Mouse (Mus musculus): Measurements from ENCODE around the gene Tbc1d19. TPM values are rescaled to one million over a fixed set of nuclear protein-coding genes. Genes with fewer than 3 reads are reported as not detected.
A peak's percentile ranks its signal among the peaks of the same experiment; 100 is the strongest.

Gene Tbc1d19
- polyA plus RNA-seq, 1 experiment from 2014 or later: 58.9 TPM

- no peak overlapping the region for H3K9ac ChIP-seq (ENCODE audit: low read length)
- 75% methylated on average over 7 of the region's 7 CpGs for WGBS
- no peak overlapping the region for H3K4me2 ChIP-seq (ENCODE audit: low read depth, low read length)
- H3K27ac ChIP-seq (ENCODE audit: low read length): peak overlapping the region; percentile 65; the same call in 1 of the 2 replicates
- no peaks in the 10 kb centered on the region for H3K36me3 ChIP-seq (ENCODE audit: control insufficient read depth, insufficient read depth, low read length)
- H3K4me3 ChIP-seq (ENCODE audit: low read length): no peak overlapping the region
- no peaks in the 10 kb centered on the region for H3K27me3 ChIP-seq (ENCODE audit: control insufficient read depth, insufficient read depth, low read depth, low read length)
- H3K9me3 ChIP-seq (ENCODE audit: control insufficient read depth, low read length): no peaks in the 10 kb centered on the region
- 0 out of 2 replicates have a peak, but pooled peaks have one; percentile 18 for ATAC-seq (ENCODE audit: low read depth)
- peaks cover 13% of the 10 kb centered on the region for H3K4me1 ChIP-seq (replicated peaks; ENCODE audit: control insufficient read depth, insufficient read depth, low read length)
Measured at GRCm38 (mm10) chr5:53927886-53928285, 118.5 kb downstream of the Tbc1d19 start.

GRCm38 (mm10) chr5:53928537-53928936 lies 119.1 kb downstream of the Tbc1d19 start:
- H3K9ac ChIP-seq (ENCODE audit: low read length): no peak overlapping the region
- H3K9me3 ChIP-seq (ENCODE audit: control insufficient read depth, low read length): no peaks in the 10 kb centered on the region
- H3K4me1 ChIP-seq (replicated peaks; ENCODE audit: control insufficient read depth, insufficient read depth, low read length): peaks cover 13% of the 10 kb centered on the region
- no peak overlapping the region for H3K4me3 ChIP-seq (ENCODE audit: low read length)
- H3K27ac ChIP-seq (ENCODE audit: low read length): peak overlapping the region; percentile 65
- no peak overlapping the region for H3K4me2 ChIP-seq (ENCODE audit: low read depth, low read length)
- no peaks in the 10 kb centered on the region for H3K27me3 ChIP-seq (ENCODE audit: control insufficient read depth, insufficient read depth, low read depth, low read length)
- ATAC-seq (ENCODE audit: low read depth): no peak
- no peaks in the 10 kb centered on the region for H3K36me3 ChIP-seq (ENCODE audit: control insufficient read depth, insufficient read depth, low read length)
- WGBS: 83% methylated on average over 4 of the region's 4 CpGs

GRCm38 (mm10) chr5:53929205-53929614 lies 119.8 kb downstream of the Tbc1d19 start:
- Histone ChIP-seq H3K27ac (ENCODE audit: low read length) (peak overlapping the region; percentile 61), H3K9me3 (ENCODE audit: control insufficient read depth, low read length) (no peaks in the 10 kb centered on the region), H3K9ac (ENCODE audit: low read length) (no peak overlapping the region), H3K36me3 (ENCODE audit: control insufficient read depth, insufficient read depth, low read length) (no peaks in the 10 kb centered on the region), H3K27me3 (ENCODE audit: control insufficient read depth, insufficient read depth, low read depth, low read length) (no peaks in the 10 kb centered on the region), H3K4me2 (ENCODE audit: low read depth, low read length) (no peak overlapping the region), H3K4me1 (replicated peaks; ENCODE audit: control insufficient read depth, insufficient read depth, low read length) (peaks cover 11% of the 10 kb centered on the region), H3K4me3 (ENCODE audit: low read length) (no peak overlapping the region)
- 31% methylated on average over 10 of the region's 10 CpGs for WGBS
- peak; percentile 79 for ATAC-seq (ENCODE audit: low read depth)

GRCm38 (mm10) chr5:53929814-53930213 lies 120.4 kb downstream of the Tbc1d19 start:
- Histone ChIP-seq H3K4me3 (ENCODE audit: low read length) (no peak overlapping the region), H3K4me2 (ENCODE audit: low read depth, low read length) (no peak overlapping the region), H3K4me1 (replicated peaks; ENCODE audit: control insufficient read depth, insufficient read depth, low read length) (peaks cover 11% of the 10 kb centered on the region), H3K27me3 (ENCODE audit: control insufficient read depth, insufficient read depth, low read depth, low read length) (no peaks in the 10 kb centered on the region), H3K9ac (ENCODE audit: low read length) (no peak overlapping the region), H3K9me3 (ENCODE audit: control insufficient read depth, low read length) (no peaks in the 10 kb centered on the region), H3K36me3 (ENCODE audit: control insufficient read depth, insufficient read depth, low read length) (no peaks in the 10 kb centered on the region), H3K27ac (ENCODE audit: low read length) (peak overlapping the region; percentile 61)
- no peak for ATAC-seq (ENCODE audit: low read depth)
- 84% methylated on average over 6 of the region's 6 CpGs for WGBS

GRCm38 (mm10) chr5:53931011-53931410 lies 121.6 kb downstream of the Tbc1d19 start:
- Histone ChIP-seq H3K9me3 (ENCODE audit: control insufficient read depth, low read length) (no peaks in the 10 kb centered on the region), H3K27me3 (ENCODE audit: control insufficient read depth, insufficient read depth, low read depth, low read length) (no peaks in the 10 kb centered on the region), H3K4me2 (ENCODE audit: low read depth, low read length) (no peak overlapping the region), H3K4me1 (replicated peaks; ENCODE audit: control insufficient read depth, insufficient read depth, low read length) (peaks cover 11% of the 10 kb centered on the region), H3K27ac (ENCODE audit: low read length) (no peak overlapping the region), H3K9ac (ENCODE audit: low read length) (no peak overlapping the region), H3K4me3 (ENCODE audit: low read length) (no peak overlapping the region), H3K36me3 (ENCODE audit: control insufficient read depth, insufficient read depth, low read length) (no peaks in the 10 kb centered on the region)
- ATAC-seq (ENCODE audit: low read depth): no peak
- 70% methylated on average over 5 of the region's 5 CpGs for WGBS

GRCm38 (mm10) chr5:53933628-53934027 lies 124.2 kb downstream of the Tbc1d19 start:
- no peak overlapping the region for H3K4me2 ChIP-seq (ENCODE audit: low read depth, low read length)
- no peak overlapping the region for H3K4me3 ChIP-seq (ENCODE audit: low read length)
- peak overlapping the region; percentile 42 for H3K27ac ChIP-seq (ENCODE audit: low read length)
- ATAC-seq (ENCODE audit: low read depth): peak; percentile 92
- no peaks in the 10 kb centered on the region for H3K27me3 ChIP-seq (ENCODE audit: control insufficient read depth, insufficient read depth, low read depth, low read length)
- H3K36me3 ChIP-seq (ENCODE audit: control insufficient read depth, insufficient read depth, low read length): no peaks in the 10 kb centered on the region
- peaks cover 4% of the 10 kb centered on the region for H3K4me1 ChIP-seq (replicated peaks; ENCODE audit: control insufficient read depth, insufficient read depth, low read length)
- no peak overlapping the region for H3K9ac ChIP-seq (ENCODE audit: low read length)
- 40% methylated on average over 7 of the region's 7 CpGs for WGBS
- no peaks in the 10 kb centered on the region for H3K9me3 ChIP-seq (ENCODE audit: control insufficient read depth, low read length)

GRCm38 (mm10) chr5:53934040-53934439 lies 124.6 kb downstream of the Tbc1d19 start:
- ATAC-seq (ENCODE audit: low read depth): no peak
- 71% methylated on average over 2 of the region's 2 CpGs for WGBS

GRCm38 (mm10) chr5:53934826-53935225 lies 125.4 kb downstream of the Tbc1d19 start:
- H3K27me3 ChIP-seq (ENCODE audit: control insufficient read depth, insufficient read depth, low read depth, low read length): no peaks in the 10 kb centered on the region
- H3K4me3 ChIP-seq (ENCODE audit: low read length): no peak overlapping the region
- H3K4me1 ChIP-seq (replicated peaks; ENCODE audit: control insufficient read depth, insufficient read depth, low read length): no peaks in the 10 kb centered on the region; the same call in 1 of the 2 replicates
- WGBS: 95% methylated on average over 1 of the region's 1 CpGs
- H3K27ac ChIP-seq (ENCODE audit: low read length): no peak overlapping the region
- no peaks in the 10 kb centered on the region for H3K36me3 ChIP-seq (ENCODE audit: control insufficient read depth, insufficient read depth, low read length)
- no peak overlapping the region for H3K9ac ChIP-seq (ENCODE audit: low read length)
- H3K4me2 ChIP-seq (ENCODE audit: low read depth, low read length): no peak overlapping the region
- no peaks in the 10 kb centered on the region for H3K9me3 ChIP-seq (ENCODE audit: control insufficient read depth, low read length)
- ATAC-seq (ENCODE audit: low read depth): no peak

More at GRCm38 (mm10) chr5:53934040-53934439, 124.6 kb downstream of the Tbc1d19 start:
- H3K4me2 ChIP-seq (ENCODE audit: low read depth, low read length): no peak overlapping the region
- no peak overlapping the region for H3K9ac ChIP-seq (ENCODE audit: low read length)
- H3K9me3 ChIP-seq (ENCODE audit: control insufficient read depth, low read length): no peaks in the 10 kb centered on the region
- peaks cover 1% of the 10 kb centered on the region for H3K4me1 ChIP-seq (replicated peaks; ENCODE audit: control insufficient read depth, insufficient read depth, low read length)
- 0 out of 2 replicates have a peak overlapping the region, but pooled peaks have one; percentile 15 for H3K27ac ChIP-seq (ENCODE audit: low read length)
- no peak overlapping the region for H3K4me3 ChIP-seq (ENCODE audit: low read length)
- H3K27me3 ChIP-seq (ENCODE audit: control insufficient read depth, insufficient read depth, low read depth, low read length): no peaks in the 10 kb centered on the region
- H3K36me3 ChIP-seq (ENCODE audit: control insufficient read depth, insufficient read depth, low read length): no peaks in the 10 kb centered on the region

- Histone ChIP-seq H3K9ac (ENCODE audit: low read length) (no peak overlapping the region), H3K36me3 (ENCODE audit: control insufficient read depth, insufficient read depth, low read length) (no peaks in the 10 kb centered on the region), H3K9me3 (ENCODE audit: control insufficient read depth, low read length) (no peaks in the 10 kb centered on the region), H3K4me2 (ENCODE audit: low read depth, low read length) (no peak overlapping the region), H3K4me3 (ENCODE audit: low read length) (no peak overlapping the region), H3K27me3 (ENCODE audit: control insufficient read depth, insufficient read depth, low read depth, low read length) (no peaks in the 10 kb centered on the region), H3K4me1 (replicated peaks; ENCODE audit: control insufficient read depth, insufficient read depth, low read length) (no peaks in the 10 kb centered on the region), H3K27ac (ENCODE audit: low read length) (no peak overlapping the region)
- ATAC-seq (ENCODE audit: low read depth): peak; percentile 80
- WGBS: 55% methylated on average over 4 of the region's 4 CpGs
Measured at GRCm38 (mm10) chr5:53937187-53937586, 127.8 kb downstream of the Tbc1d19 start.

GRCm38 (mm10) chr5:53939026-53939425 lies 129.6 kb downstream of the Tbc1d19 start:
- no peak overlapping the region for H3K9ac ChIP-seq (ENCODE audit: low read length)

More at GRCm38 (mm10) chr5:53939026-53939425, 129.6 kb downstream of the Tbc1d19 start:
- no peaks in the 10 kb centered on the region for H3K36me3 ChIP-seq (ENCODE audit: control insufficient read depth, insufficient read depth, low read length)
- H3K9me3 ChIP-seq (ENCODE audit: control insufficient read depth, low read length): no peaks in the 10 kb centered on the region
- H3K4me3 ChIP-seq (ENCODE audit: low read length): no peak overlapping the region
- H3K27ac ChIP-seq (ENCODE audit: low read length): no peak overlapping the region
- 70% methylated on average over 7 of the region's 7 CpGs for WGBS
- H3K4me1 ChIP-seq (replicated peaks; ENCODE audit: control insufficient read depth, insufficient read depth, low read length): no peaks in the 10 kb centered on the region
- no peak for ATAC-seq (ENCODE audit: low read depth)
- H3K4me2 ChIP-seq (ENCODE audit: low read depth, low read length): no peak overlapping the region
- H3K27me3 ChIP-seq (ENCODE audit: control insufficient read depth, insufficient read depth, low read depth, low read length): no peaks in the 10 kb centered on the region

All from lung, embryonic 16.5 days (tissue).